Mouse (Mus musculus): ENCODE results near the gene Atrip. TPM values are rescaled to one million over a fixed set of nuclear protein-coding genes. Genes with fewer than 3 reads are reported as not detected.

Gene Atrip
- polyA plus RNA-seq, 1 experiment: 10.7 TPM

DNA sequence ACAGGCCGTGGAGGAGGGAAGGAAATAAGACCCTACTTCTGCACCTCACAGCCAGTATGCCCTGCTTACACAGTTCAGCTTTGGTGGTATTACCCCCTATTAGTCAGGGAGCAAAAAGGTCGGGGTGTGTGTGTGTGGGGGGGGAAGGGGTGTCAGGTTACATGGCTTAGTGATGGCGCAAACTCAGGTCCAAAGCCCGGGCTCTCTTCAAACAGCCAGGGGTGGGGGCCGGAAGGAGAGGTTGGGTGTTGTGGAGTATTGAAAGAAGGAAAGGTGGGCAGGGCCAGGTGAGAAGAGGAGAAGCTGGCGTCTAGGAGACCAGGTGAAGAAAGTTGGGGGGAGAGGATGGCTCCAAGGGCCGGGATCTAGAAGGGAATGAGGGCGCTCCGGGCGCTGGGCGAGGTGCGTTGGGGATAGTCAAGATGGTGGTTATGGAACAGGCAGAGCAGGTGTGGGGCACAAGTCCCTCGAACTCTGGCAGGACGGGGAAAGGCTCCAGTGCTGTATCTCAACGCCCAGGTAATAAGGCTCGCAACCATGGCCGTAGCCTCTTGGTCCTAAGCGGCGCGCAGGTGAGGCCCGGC lies 20.7 kb upstream of the Atrip start:
- peak overlapping the region; percentile 82 for H3K4me3 ChIP-seq (ENCODE audit: low read depth, low read length)
- H3K36me3 ChIP-seq (ENCODE audit: control insufficient read depth, insufficient read depth, low read length): peaks cover 17% of the 10 kb centered on the region
- TF ChIP-seq CTCF (IDR thresholded peaks at IDR 0.05; ENCODE audit: extremely low read depth, insufficient read length, insufficient replicate concordance, low read depth, low read length) (no peak), POLR2A (IDR thresholded peaks at IDR 0.05; ENCODE audit: low read depth, low read length) (no peak)
- H3K27ac ChIP-seq (ENCODE audit: insufficient read depth, low read depth, low read length): no peak overlapping the region; the same call in 1 of the 2 replicates
- H3K27me3 ChIP-seq (ENCODE audit: control insufficient read depth, insufficient read depth, low read length): 0 out of 2 replicates have a peak, but pooled peaks cover 6% of the 10 kb centered on the region
- WGBS: 4% methylated on average over 21 of the region's 21 CpGs
- H3K4me1 ChIP-seq (ENCODE audit: control insufficient read depth, insufficient read depth, insufficient read length, low read length): peaks cover 24% of the 10 kb centered on the region

DNA sequence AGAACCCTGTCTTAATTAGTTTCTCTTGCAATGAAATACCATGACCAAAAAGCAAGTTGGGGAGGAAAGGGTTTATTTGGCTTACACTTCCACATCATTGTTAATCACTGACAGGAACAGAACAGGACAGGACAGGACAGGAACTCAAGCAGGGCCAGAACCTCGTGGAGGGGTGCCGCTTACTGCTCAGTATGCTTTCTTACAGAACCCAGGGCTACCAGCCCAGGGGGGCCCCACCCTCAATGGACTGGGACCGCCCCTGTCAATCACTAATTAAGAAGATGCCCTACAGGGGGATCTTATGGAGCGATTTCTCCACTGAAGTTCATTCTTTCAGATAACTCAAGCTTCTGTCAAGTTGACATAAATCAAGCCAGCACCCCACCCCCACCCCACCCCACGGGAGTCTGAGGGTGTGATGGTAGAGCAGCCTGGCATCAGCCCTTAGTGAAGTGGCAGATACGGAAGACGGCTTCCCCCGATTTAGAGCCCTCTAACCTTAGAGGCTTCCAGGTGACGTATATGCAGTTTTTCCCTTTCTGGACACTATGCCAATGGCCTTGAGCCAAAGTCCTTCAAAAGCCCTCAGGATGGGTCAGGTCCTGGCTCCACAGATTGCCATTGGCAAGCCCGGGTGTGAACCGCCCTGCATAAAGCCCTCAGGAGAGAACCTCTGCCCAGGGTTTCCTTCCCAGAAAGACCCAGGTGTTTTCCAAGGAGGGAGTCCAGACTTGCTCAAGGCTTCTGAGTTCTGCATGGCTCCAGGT lies 20.0 kb upstream of the Atrip start:
- TF ChIP-seq CTCF (IDR thresholded peaks at IDR 0.05; ENCODE audit: extremely low read depth, insufficient read length, insufficient replicate concordance, low read depth, low read length): no peak
- no peak for TF ChIP-seq POLR2A (IDR thresholded peaks at IDR 0.05; ENCODE audit: low read depth, low read length)
- Histone ChIP-seq H3K4me1 (ENCODE audit: control insufficient read depth, insufficient read depth, insufficient read length, low read length) (peaks cover 24% of the 10 kb centered on the region), H3K36me3 (ENCODE audit: control insufficient read depth, insufficient read depth, low read length) (peaks cover 19% of the 10 kb centered on the region), H3K27me3 (ENCODE audit: control insufficient read depth, insufficient read depth, low read length) (0 out of 2 replicates have a peak, but pooled peaks cover 6% of the 10 kb centered on the region), H3K4me3 (ENCODE audit: low read depth, low read length) (no peak overlapping the region), H3K27ac (ENCODE audit: insufficient read depth, low read depth, low read length) (no peak overlapping the region)
- 38% methylated on average over 11 of the region's 11 CpGs for WGBS

DNA sequence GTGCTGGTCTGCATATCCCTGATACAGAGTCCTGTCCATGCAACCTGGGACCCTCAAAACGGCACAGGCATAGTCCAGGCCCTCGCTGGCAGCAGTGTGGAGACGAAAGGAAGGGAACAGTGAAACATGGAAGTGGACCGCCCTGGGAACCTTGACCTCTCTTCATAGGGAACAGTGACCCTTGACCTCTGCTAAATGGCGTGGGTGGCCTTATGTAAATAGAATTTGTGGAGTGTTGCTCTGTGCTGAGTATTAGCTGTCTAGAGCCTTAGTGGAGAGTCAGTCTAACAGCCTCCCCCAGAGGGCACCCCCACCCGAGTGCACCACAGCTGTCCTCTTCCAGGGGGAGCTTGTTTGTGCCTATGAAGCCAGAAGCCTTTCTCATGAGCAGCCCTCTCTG lies 18.9 kb upstream of the Atrip start:
- TF ChIP-seq POLR2A (IDR thresholded peaks at IDR 0.05; ENCODE audit: low read depth, low read length) (no peak), CTCF (IDR thresholded peaks at IDR 0.05; ENCODE audit: extremely low read depth, insufficient read length, insufficient replicate concordance, low read depth, low read length) (no peak)
- H3K27me3 ChIP-seq (ENCODE audit: control insufficient read depth, insufficient read depth, low read length): 0 out of 2 replicates have a peak, but pooled peaks cover 6% of the 10 kb centered on the region
- WGBS: 48% methylated on average over 6 of the region's 6 CpGs
- no peak overlapping the region for H3K4me3 ChIP-seq (ENCODE audit: low read depth, low read length)
- H3K36me3 ChIP-seq (ENCODE audit: control insufficient read depth, insufficient read depth, low read length): peaks cover 20% of the 10 kb centered on the region
- no peak overlapping the region for H3K27ac ChIP-seq (ENCODE audit: insufficient read depth, low read depth, low read length)
- peaks cover 24% of the 10 kb centered on the region for H3K4me1 ChIP-seq (ENCODE audit: control insufficient read depth, insufficient read depth, insufficient read length, low read length)

DNA sequence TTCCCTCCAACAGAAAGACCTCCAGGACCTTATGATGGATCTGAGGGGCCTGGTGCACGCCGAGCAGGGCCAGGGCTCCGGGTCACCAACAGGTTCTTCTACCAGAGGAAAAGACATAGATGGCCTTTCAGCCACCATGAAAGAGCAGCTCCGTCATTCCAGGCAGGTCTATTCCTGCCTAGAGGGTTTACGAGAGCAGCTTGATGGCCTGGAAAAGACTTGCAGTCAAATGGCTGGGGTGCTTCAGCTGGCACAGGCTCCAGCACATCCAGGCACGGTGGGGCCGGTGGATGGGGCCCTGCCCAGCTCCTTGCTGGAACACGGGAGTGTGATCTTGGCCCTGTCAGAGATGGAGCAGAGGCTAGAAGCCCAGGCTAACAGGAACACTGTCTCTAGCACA lies 17.9 kb upstream of the Atrip start:
- Histone ChIP-seq H3K27ac (ENCODE audit: insufficient read depth, low read depth, low read length) (no peak overlapping the region), H3K4me1 (ENCODE audit: control insufficient read depth, insufficient read depth, insufficient read length, low read length) (peaks cover 24% of the 10 kb centered on the region), H3K27me3 (ENCODE audit: control insufficient read depth, insufficient read depth, low read length) (0 out of 2 replicates have a peak, but pooled peaks cover 6% of the 10 kb centered on the region), H3K36me3 (ENCODE audit: control insufficient read depth, insufficient read depth, low read length) (peaks cover 20% of the 10 kb centered on the region), H3K4me3 (ENCODE audit: low read depth, low read length) (no peak overlapping the region)
- TF ChIP-seq POLR2A (IDR thresholded peaks at IDR 0.05; ENCODE audit: low read depth, low read length) (no peak), CTCF (IDR thresholded peaks at IDR 0.05; ENCODE audit: extremely low read depth, insufficient read length, insufficient replicate concordance, low read depth, low read length) (no peak)
- WGBS: 90% methylated on average over 8 of the region's 8 CpGs

DNA sequence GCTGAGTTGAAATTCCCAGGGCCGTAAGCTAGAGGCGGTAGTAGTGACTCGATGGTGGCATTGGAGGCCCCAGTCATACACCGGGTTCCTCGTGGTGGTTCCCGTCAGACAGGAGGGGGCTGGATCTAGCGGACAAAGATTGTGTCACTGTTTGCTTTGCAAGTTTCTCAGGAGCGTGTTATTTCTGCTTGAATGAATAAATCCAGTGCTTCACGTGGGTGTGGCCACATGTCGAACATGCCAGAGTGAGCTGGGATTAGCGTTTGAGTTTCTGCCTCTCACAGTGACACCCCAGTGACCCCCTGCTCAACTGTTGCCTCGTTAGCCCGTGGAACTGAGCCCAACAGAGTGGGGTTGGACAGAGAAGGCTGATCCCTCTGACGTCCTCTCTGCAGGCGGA lies 16.5 kb upstream of the Atrip start:
- no peak for TF ChIP-seq POLR2A (IDR thresholded peaks at IDR 0.05; ENCODE audit: low read depth, low read length)
- TF ChIP-seq CTCF (IDR thresholded peaks at IDR 0.05; ENCODE audit: extremely low read depth, insufficient read length, insufficient replicate concordance, low read depth, low read length): no peak
- H3K27ac ChIP-seq (ENCODE audit: insufficient read depth, low read depth, low read length): no peak overlapping the region
- H3K4me3 ChIP-seq (ENCODE audit: low read depth, low read length): no peak overlapping the region
- 72% methylated on average over 15 of the region's 15 CpGs for WGBS
- peaks cover 21% of the 10 kb centered on the region for H3K4me1 ChIP-seq (ENCODE audit: control insufficient read depth, insufficient read depth, insufficient read length, low read length)
- peaks cover 20% of the 10 kb centered on the region for H3K36me3 ChIP-seq (ENCODE audit: control insufficient read depth, insufficient read depth, low read length)
- 0 out of 2 replicates have a peak, but pooled peaks cover 1% of the 10 kb centered on the region for H3K27me3 ChIP-seq (ENCODE audit: control insufficient read depth, insufficient read depth, low read length)

DNA sequence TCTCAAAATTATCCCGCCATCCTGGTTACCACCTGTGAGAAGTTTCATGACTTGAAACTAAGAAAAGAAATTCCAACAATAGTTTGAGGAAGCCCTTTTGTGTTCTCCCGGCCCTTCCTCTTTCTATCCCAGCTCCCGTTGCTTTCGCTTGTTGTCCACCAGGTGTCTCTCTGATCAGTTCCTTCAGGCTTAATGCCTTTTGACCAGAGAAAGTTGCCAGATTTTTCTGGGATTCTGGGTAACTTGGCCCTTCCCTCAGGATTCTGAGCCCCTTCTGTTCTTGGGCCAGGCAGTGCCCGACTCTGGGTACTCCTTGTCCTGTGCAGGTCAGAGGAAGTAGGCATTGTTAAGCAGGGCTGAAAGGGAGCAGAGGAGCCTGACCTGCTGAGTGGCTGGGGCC lies 14.1 kb upstream of the Atrip start:
- no peaks in the 10 kb centered on the region for H3K27me3 ChIP-seq (ENCODE audit: control insufficient read depth, insufficient read depth, low read length)
- H3K36me3 ChIP-seq (ENCODE audit: control insufficient read depth, insufficient read depth, low read length): peaks cover 20% of the 10 kb centered on the region
- TF ChIP-seq POLR2A (IDR thresholded peaks at IDR 0.05; ENCODE audit: low read depth, low read length) (no peak), CTCF (IDR thresholded peaks at IDR 0.05; ENCODE audit: extremely low read depth, insufficient read length, insufficient replicate concordance, low read depth, low read length) (peak; percentile 51; the same call in 1 of the 2 replicates)
- H3K27ac ChIP-seq (ENCODE audit: insufficient read depth, low read depth, low read length): no peak overlapping the region
- H3K4me3 ChIP-seq (ENCODE audit: low read depth, low read length): no peak overlapping the region
- WGBS: 21% methylated on average over 5 of the region's 5 CpGs
- H3K4me1 ChIP-seq (ENCODE audit: control insufficient read depth, insufficient read depth, insufficient read length, low read length): peaks cover 8% of the 10 kb centered on the region

DNA sequence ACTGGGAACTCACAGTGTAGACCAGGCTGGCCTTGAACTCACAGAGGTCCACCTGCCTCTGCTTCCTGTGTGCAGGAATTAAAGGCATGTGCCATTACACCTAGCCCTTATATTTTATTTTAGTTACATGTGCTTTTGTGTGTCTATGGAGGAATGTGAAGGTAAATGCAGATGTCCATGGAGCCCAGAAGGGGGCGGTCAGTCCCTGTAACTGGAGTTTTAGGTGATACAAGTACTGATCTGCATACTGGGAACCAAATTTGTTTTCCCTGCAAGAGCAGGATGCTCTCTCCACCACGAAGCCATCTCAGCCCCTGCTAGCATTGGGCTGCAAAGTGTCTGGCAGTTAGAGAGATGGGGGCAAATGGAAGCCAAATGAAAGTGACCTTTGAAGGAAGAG lies 11.0 kb upstream of the Atrip start:
- Histone ChIP-seq H3K4me3 (ENCODE audit: low read depth, low read length) (no peak overlapping the region), H3K4me1 (ENCODE audit: control insufficient read depth, insufficient read depth, insufficient read length, low read length) (peaks cover 4% of the 10 kb centered on the region; the same call in 1 of the 2 replicates), H3K27ac (ENCODE audit: insufficient read depth, low read depth, low read length) (no peak overlapping the region), H3K36me3 (ENCODE audit: control insufficient read depth, insufficient read depth, low read length) (peaks cover 12% of the 10 kb centered on the region), H3K27me3 (ENCODE audit: control insufficient read depth, insufficient read depth, low read length) (no peaks in the 10 kb centered on the region)
- WGBS: 22% methylated on average over 2 of the region's 2 CpGs
- TF ChIP-seq CTCF (IDR thresholded peaks at IDR 0.05; ENCODE audit: extremely low read depth, insufficient read length, insufficient replicate concordance, low read depth, low read length): peak; percentile 6; the same call in 1 of the 2 replicates
- no peak for TF ChIP-seq POLR2A (IDR thresholded peaks at IDR 0.05; ENCODE audit: low read depth, low read length)
